Mouse (Mus musculus) 416B (cell line): ENCODE results near the gene Olfr374.
A peak's percentile ranks its signal among the peaks of the same experiment; 100 is the strongest.
"Not testable (repeated sequence)": the region's sequence is repeated elsewhere in the genome, so short reads cannot be mapped to it uniquely, and the experiment has no call there.

Experiments
- DNase-seq: peaks from one replicate; pipeline ENCODE4 v3.0.0; 2011; ENCODE audit warnings: low read depth

Gene Olfr374

DNA sequence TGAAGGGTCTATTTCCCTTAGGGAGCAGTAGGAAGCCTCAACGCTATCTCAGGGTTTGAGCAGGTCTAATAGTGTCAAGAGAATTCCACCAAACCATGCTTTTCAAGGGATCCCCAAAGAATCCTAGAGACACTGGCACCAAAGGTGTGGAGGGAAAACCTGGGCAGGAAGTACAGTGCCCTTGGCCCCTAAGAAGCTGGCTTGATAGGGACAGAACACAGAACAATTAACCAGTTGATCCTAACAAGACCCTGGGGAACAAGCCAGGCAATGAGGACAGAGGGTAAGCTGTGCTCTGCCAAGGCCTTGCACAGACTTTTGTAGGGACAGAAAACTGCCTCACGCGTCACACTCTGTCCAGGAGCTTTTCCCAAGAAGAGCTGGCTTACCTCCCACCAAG lies at the start of gene Olfr374:
TSS of gene Olfr374 (plus strand) at position 301 of the 400 bp plus-strand sequence.
- DNase-seq: no peak

DNA sequence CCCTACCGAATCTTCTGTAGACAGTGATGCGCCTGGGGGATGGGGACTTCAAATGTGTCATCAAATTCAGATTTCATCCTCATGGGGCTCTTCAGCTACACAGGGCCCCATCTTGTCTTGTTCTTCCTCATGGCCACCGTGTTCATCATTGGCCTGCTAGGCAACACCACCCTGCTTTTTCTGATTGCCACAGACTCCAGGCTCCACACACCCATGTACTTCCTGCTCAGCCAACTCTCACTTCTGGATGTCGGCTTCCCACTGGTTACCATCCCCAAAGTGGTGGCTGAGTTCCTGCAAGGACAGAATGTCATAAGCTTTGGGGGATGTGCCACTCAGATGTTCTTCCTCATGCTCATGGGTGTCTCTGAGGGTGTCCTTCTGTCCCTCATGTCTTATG lies 49.2 kb upstream of the Olfr374 start:
- DNase-seq: not testable (repeated sequence)

DNA sequence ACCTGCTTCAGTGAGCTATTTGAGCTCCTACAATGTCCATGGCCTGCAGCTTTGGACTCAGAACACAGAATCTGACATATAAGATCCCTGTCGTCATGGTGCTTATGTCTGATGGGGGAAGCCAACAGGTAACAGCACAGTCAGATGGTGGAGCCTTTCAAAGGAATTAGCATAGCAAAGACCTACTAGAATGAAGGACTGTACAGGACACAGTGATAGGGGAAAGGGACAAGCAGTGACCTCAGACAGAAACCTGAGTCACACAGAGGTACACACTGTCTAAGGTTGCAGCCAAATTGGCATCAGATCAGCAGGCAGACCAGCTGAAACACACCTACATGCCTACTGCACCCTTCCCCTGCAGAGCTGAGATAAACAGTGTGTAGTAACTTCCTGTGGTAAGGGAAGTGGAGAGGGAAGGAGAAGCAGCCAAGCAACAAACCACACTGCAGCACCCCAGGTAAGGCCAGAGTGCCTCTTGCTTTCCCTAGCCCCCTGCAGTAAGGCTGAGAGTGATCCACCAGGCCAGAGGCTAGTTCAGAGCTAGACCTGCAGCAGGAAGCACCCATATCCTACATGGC lies 39.9 kb upstream of the Olfr374 start:
- not testable (repeated sequence) for DNase-seq

GRCm38 (mm10) chr8:72082877-72083276 lies 24.0 kb upstream of the Olfr374 start, which contains the start of gene Olfr373:
Gene Olfr373 (plus strand): TSS chr8:72083177.
- not testable (repeated sequence) for DNase-seq

DNA sequence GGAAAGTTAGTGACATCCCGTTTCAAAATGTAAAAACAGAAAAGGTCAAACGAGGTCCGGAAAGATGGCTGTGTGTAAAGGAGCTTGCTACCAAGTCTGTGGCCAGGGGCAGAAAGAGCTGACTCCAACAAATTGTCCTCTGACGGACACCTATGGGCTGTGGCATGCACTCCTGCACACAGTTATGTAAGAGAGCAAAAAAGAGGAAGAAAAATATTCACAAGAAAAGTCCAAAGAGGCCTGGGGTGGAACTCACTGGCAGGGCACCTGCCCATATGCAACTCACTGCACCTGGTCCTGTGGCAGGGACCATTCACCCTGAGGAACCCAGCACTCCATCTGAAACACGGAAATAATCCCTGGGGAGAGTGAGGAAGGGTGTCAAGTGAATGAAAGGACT lies 22.1 kb upstream of the Olfr374 start:
- no peak for DNase-seq

GRCm38 (mm10) chr8:72087611-72088010 lies 19.2 kb upstream of the Olfr374 start:
- DNase-seq: peak; percentile 49

GRCm38 (mm10) chr8:72096721-72097120 lies 10.1 kb upstream of the Olfr374 start:
- DNase-seq: not testable (repeated sequence)

DNA sequence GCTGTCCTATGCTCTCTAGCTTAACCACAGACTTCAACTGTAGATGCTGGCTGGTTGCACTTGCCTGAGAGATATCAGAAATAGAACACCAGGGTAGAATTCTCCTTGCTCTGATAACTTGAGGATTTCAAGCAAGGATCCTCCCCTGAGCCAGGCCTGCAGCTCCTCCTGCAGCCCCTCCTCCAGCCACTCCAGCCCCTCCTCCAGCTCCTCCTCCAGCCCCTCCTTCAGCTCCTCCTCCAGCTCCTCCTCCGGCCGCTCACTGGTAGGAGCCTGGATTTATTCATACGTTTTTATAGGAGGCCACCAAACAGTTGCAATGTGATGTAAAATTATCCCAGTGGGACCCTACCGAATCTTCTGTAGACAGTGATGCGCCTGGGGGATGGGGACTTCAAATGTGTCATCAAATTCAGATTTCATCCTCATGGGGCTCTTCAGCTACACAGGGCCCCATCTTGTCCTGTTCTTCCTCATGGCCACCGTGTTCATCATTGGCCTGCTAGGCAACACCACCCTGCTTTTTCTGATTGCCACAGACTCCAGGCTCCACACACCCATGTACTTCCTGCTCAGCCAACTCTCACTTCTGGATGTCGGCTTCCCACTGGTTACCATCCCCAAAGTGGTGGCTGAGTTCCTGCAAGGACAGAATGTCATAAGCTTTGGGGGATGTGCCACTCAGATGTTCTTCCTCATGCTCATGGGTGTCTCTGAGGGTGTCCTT lies 7.3 kb upstream of the Olfr374 start:
- peak; percentile 13 for DNase-seq

DNA sequence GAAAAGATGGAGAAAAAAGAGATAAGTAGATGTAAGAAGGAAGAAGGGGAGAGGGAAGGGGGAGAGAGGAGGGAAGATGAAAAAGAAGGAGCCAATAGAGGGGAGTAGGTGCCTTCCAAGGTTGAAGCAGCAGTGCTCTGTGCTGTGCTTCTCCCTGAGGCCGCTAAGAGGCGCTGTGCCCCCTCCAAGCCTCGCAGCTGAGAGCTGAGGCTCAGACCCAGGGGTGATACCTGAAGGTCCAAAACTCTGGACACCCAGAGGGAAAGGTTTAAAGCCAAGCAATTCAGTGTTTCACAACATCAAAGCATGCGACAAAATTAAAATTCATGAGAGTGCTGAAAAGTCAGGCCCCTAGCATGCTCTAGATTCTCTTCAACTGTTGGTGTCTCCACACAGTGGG lies 1.7 kb upstream of the Olfr374 start:
- DNase-seq: peak; percentile 42

GRCm38 (mm10) chr8:72110876-72111275 lies 4.0 kb downstream of the Olfr374 start:
- peak; percentile 45 for DNase-seq

GRCm38 (mm10) chr8:72112486-72112885 lies 5.6 kb downstream of the Olfr374 start:
- peak; percentile 35 for DNase-seq

GRCm38 (mm10) chr8:72115202-72115601 lies 8.4 kb downstream of the Olfr374 start:
- no peak for DNase-seq

DNA sequence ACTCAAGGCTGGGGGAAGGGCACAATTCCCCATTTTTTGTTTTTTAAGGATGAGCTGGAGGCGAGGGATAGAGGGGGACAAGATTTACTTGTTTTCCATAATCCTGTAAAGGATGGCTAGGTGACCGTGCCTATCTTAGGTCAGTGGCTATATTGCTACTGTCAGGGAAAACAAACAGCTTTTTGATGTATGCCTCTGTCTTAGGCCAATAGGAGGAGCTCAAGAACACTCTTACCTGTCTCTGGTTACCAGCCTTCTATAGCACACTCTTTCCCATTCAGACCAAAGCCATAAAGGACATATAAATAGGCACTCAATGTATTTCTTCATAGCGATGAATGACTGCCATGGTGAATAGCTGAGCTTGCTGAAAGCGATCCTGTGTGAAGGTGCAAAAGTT lies 11.8 kb downstream of the Olfr374 start:
- peak; percentile 44 for DNase-seq

GRCm38 (mm10) chr8:72121486-72121885 lies 14.6 kb downstream of the Olfr374 start:
- DNase-seq: not testable (repeated sequence)

GRCm38 (mm10) chr8:72121997-72122396 lies 15.2 kb downstream of the Olfr374 start:
- no peak for DNase-seq

DNA sequence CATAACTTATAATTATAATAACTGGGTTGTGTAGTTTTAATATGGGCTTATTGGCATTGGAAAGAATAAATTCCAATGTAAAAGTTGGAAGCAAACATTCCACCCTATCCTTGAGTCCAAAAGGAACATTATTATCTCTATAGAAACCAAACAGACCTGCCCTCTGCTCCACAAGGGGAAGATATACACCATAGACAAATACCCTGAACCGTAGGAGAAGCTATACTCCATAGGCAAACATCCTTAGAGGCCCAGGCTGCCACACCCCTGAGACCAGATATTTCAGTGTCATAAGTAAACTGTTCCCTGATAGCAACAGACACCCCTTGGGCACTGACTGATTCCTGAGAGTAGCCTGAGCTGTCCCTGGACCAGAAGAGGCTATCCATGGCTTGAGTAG lies 21.0 kb downstream of the Olfr374 start:
- DNase-seq: no peak

GRCm38 (mm10) chr8:72131251-72131650 lies 24.4 kb downstream of the Olfr374 start:
- DNase-seq: peak; percentile 81

DNA sequence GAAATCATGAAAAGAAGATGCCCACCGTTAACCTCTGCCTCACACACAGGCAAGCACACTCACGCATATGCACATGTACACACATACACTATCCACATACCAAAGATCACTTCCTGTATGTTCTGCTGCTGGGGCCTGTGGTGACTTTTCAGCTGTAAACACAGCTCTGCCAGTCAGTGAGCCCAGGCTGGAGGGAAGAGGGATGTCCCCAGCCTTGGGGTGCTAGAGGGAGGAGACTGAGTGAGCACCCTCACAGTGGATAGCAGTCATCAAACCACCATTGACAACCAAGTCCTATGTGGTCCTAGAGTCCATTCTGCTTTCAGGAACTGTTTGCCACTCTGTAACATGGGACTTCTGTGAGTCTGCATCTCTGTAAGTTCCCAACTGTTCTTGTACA lies 25.1 kb downstream of the Olfr374 start:
- no peak for DNase-seq

DNA sequence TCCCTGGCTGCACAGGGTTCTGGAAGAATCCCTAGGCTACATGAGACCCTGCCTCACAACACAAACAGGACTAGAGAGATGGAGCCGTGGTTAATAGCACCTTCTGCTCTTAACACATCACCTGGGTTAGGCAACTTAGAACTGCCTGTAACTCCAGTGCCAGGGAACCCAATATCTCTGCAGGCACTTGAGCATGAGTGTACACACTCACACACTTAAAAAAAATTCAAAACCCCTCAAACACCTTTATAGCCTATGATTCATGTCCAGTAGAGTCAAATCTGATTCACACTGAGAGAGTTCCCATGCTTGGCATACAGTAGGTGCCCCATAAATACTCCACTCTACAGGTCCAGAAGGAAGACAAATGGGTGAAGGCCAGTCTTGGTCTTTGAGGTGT lies 25.6 kb downstream of the Olfr374 start:
- no peak for DNase-seq

DNA sequence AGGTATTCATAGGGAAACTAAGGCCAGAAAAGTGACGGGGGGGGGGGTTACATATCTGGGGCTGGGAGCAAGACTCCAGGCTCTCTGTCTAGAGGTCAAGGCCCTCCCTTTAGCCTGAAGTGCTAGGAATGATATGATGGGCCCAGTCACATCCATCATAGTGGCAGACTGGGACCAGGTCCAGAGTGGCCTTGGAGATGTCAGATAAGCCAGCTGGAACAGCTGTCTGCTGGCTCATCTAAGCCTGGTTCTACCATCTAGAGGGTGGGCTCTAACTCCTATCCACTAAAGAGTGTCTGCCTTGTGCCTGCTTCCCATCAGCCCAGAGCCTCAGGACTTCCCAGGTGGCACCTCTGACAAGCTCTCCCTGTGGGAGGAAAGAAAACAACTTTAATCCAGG lies 26.1 kb downstream of the Olfr374 start:
- peak; percentile 64 for DNase-seq

- peak; percentile 96 for DNase-seq
Observed at GRCm38 (mm10) chr8:72133507-72133906, 26.7 kb downstream of the Olfr374 start.

- DNase-seq: peak; percentile 68
Observed at GRCm38 (mm10) chr8:72134756-72135445, 28.1 kb downstream of the Olfr374 start, which contains the start of gene Tpm4. Gene Tpm4 (plus strand): TSS chr8:72134975.
